Mouse (Mus musculus): Measurements from ENCODE around the gene Olfr988. TPM values are rescaled to one million over a fixed set of nuclear protein-coding genes. Genes with fewer than 3 reads are reported as not detected.
"Not testable (repeated sequence)": the region's sequence is repeated elsewhere in the genome, so short reads cannot be mapped to it uniquely, and the experiment has no call there.

Olfr988 gene
- total RNA-seq (2021) = not detected
- long read RNA-seq, experiment 1 = 0 reads
- long read RNA-seq, experiment 2 = 0 reads

DNA sequence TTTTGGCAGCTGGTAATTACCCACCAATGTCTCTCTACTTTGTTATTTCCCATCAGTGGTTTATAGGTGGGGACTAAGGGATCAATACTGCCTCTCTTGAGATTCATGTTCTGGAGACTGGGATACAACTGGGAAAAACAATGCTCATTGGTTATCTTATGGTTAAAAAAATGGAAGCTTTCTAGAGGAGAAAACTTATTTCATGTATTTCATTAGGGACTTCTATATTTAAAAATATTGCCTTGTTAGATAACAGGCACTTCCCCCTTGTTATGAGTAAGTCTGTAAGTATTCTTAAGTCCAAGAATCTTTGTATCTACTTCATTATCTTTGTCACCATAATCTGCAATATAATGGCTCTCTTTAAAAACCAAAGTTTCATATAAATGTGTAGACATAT lies at the start of gene Olfr988:
TSS of gene Olfr988 (minus strand) at position 101 of the 400 bp plus-strand sequence.
- intact Hi-C loops (cut with DNase I); DNase-seq: not testable (repeated sequence)

DNA sequence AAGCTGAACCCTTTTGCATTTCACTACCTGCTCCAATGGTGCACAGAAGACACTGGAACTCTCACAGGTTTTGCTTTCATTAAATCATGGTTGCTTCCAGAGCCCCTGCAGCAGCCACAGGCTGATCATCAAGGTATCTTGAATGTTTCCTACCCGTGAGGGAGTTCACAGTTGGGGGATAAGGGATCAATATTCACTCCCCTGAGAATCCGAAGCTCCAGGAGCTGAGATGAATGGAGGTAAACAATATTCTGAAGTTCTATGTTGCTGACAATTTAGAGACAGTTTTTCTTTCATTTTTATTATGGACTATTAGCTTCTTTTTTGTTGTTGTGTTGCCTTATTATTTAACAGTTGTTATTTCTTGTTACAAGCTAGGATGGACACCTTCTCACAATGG lies 46.3 kb upstream of the Olfr988 start, which contains the start of gene Olfr992:
TSS of gene Olfr992 (minus strand) at position 101 of the 400 bp plus-strand sequence.
- intact Hi-C loops (cut with DNase I) = no loop called here
- no peak for DNase-seq

DNA sequence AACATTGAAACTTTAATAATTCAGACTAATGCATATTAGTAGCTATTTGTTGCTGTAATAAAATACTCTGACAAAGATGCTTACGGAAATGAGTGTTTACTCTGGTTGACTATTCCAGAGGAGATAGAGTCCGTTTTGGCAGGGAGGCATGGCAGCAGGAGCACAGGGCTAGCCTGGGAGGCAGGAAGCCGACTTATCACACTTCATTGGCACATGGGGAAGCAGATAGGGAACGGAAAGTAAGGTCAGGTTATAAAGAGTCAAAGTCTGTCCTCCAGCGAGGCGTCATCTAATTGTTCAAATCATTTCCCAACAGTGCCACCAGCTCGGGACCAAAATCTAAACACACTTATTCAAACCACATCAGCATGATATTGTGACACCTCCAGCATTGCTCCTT lies 23.1 kb downstream of the Olfr988 start:
- intact Hi-C loops (cut with DNase I) = no loop called here
- no peak for DNase-seq

DNA sequence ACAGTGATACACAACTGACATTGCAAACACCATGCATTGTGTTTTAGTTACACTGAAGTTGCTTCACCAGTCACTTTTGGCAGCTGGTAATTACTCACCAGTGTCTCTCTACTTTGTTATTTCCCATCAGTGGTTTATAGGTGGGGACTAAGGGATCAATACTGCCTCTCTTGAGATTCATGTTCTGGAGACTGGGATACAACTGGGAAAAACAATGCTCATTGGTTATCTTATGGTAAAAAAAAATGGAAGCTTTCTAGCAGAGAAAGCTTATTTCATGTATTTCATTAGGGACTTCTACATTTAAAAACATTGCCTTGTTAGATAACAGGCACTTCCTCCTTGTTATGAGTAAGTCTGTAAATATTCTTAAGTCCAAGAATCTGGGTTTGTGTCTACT lies 23.8 kb downstream of the Olfr988 start, which contains the start of gene Olfr987:
TSS of gene Olfr987 (minus strand) at position 101 of the 400 bp plus-strand sequence.
- not testable (repeated sequence) for DNase-seq

DNA sequence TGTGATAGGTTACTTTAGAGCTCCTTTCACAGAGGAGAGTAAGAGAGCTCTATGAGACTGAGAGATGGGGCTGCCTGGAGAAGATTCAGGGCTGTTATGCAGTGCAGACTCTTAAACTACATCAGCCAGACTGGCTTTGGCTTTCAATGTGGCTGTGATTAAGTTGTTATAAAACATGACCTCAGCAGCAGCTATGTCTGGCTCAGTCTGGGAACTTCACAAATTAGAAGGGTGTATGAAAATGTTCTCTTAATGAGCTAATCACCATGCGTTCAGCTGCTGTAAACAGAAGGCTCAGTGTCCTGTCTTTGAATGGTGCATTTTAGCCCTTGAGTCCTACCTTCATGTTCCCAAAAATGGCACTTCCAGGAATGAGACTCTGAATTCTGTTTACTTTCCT lies 43.9 kb downstream of the Olfr988 start:
- no peak for DNase-seq
- intact Hi-C loops (cut with DNase I) = no loop called here

More for the DNA sequence above, 23.8 kb downstream of the Olfr988 start, which contains the start of gene Olfr987:
- intact Hi-C loops (cut with DNase I) = not testable (repeated sequence)

Other genes starting within 250 kb of the Olfr988 start
- 10 to 100 TPM in 1 of 2 experiments, 1 to 10 TPM in 1; 8.8 to 14.6 TPM for gene Aplnr, start 227.0 kb downstream of the Olfr988 start, total RNA-seq (2021)
- 1 to 10 TPM in 1 of 2 experiments, under 1 TPM in 1; 0.76 to 1.5 TPM for gene Lrrc55, start 166.0 kb downstream of the Olfr988 start, total RNA-seq (2021)
- not detected for gene Olfr987, start 23.9 kb downstream of the Olfr988 start, total RNA-seq (2021)
- not detected for gene Olfr992, start 46.2 kb upstream of the Olfr988 start, total RNA-seq (2021)
- not detected for gene Olfr993, start 51.6 kb upstream of the Olfr988 start, total RNA-seq (2021)
- not detected for gene Olfr994, start 73.2 kb upstream of the Olfr988 start, total RNA-seq (2021)
- gene Olfr995, start 80.4 kb upstream of the Olfr988 start, total RNA-seq (2021) = not detected
- not detected for gene 4833423E24Rik, start 155.8 kb upstream of the Olfr988 start, total RNA-seq (2021)
- not detected for gene Olfr996, start 216.0 kb upstream of the Olfr988 start, total RNA-seq (2021)
- not detected for gene Olfr998, start 225.7 kb upstream of the Olfr988 start, total RNA-seq (2021)
- not detected for gene Olfr1000, start 248.7 kb upstream of the Olfr988 start, total RNA-seq (2021)